Mouse (Mus musculus): ENCODE data around the gene Ankrd12. TPM values are rescaled to one million over a fixed set of nuclear protein-coding genes. Genes with fewer than 3 reads are reported as not detected.
"Not testable (repeated sequence)": the region's sequence is repeated elsewhere in the genome, so short reads cannot be mapped to it uniquely, and the experiment has no call there.

Ankrd12 gene
- total and polyA plus RNA-seq, 2 experiments from 2014 or later, result 63.4 to 229 TPM

- H3K4me1 ChIP-seq (ENCODE audit: insufficient read depth, low read length), result no peaks in the 10 kb centered on the region
- no peaks in the 10 kb centered on the region for H3K27me3 ChIP-seq (ENCODE audit: insufficient read depth, low read length)
- H3K4me3 ChIP-seq (ENCODE audit: low read depth, low read length), result no peak overlapping the region
- TF ChIP-seq CTCF (IDR thresholded peaks at IDR 0.05), result no peak
- H3K27ac ChIP-seq (ENCODE audit: low read depth, low read length), result no peak overlapping the region
- peaks cover 8% of the 10 kb centered on the region; the same call in 1 of the 2 replicates for H3K36me3 ChIP-seq (ENCODE audit: insufficient read depth, low read length)
- no peaks in the 10 kb centered on the region for H3K9me3 ChIP-seq (ENCODE audit: low read length)
- DNase-seq (ENCODE audit: low spot score) (no peak), ATAC-seq (ENCODE audit: low FRiP score) (no peak)
- no peak overlapping the region for H3K4me2 ChIP-seq (ENCODE audit: low read depth, low read length, poor library complexity, severe bottlenecking)
- no peak overlapping the region for H3K9ac ChIP-seq (replicated peaks; ENCODE audit: low read length, poor library complexity, severe bottlenecking)
- 79% methylated on average over 2 of the region's 2 CpGs for WGBS
These were observed 69.4 kb downstream of the Ankrd12 start for GRCm38 (mm10) chr17:66007473-66007872.

- H3K4me2 ChIP-seq (ENCODE audit: low read depth, low read length, poor library complexity, severe bottlenecking), result no peak overlapping the region
- no peaks in the 10 kb centered on the region for H3K4me1 ChIP-seq (ENCODE audit: insufficient read depth, low read length)
- H3K27ac ChIP-seq (ENCODE audit: low read depth, low read length), result no peak overlapping the region
- H3K9me3 ChIP-seq (ENCODE audit: low read length), result no peaks in the 10 kb centered on the region
- 89% methylated on average over 3 of the region's 3 CpGs for WGBS
- H3K4me3 ChIP-seq (ENCODE audit: low read depth, low read length), result no peak overlapping the region
- H3K27me3 ChIP-seq (ENCODE audit: insufficient read depth, low read length), result no peaks in the 10 kb centered on the region
- DNase-seq (ENCODE audit: low spot score) (no peak), ATAC-seq (ENCODE audit: low FRiP score) (no peak)
- H3K9ac ChIP-seq (replicated peaks; ENCODE audit: low read length, poor library complexity, severe bottlenecking), result no peak overlapping the region
- TF ChIP-seq CTCF (IDR thresholded peaks at IDR 0.05), result no peak
- H3K36me3 ChIP-seq (ENCODE audit: insufficient read depth, low read length), result peaks cover 10% of the 10 kb centered on the region; the same call in 1 of the 2 replicates
These were observed 88.6 kb downstream of the Ankrd12 start for GRCm38 (mm10) chr17:65988151-65988820.

GRCm38 (mm10) chr17:65976720-65977119 is 100.2 kb downstream of the Ankrd12 start:
- not testable (repeated sequence) for H3K4me3 ChIP-seq (ENCODE audit: low read depth, low read length); H3K27ac ChIP-seq (ENCODE audit: low read depth, low read length); H3K9ac ChIP-seq (replicated peaks; ENCODE audit: low read length, poor library complexity, severe bottlenecking); ATAC-seq (ENCODE audit: low FRiP score); H3K9me3 ChIP-seq (ENCODE audit: low read length); H3K4me2 ChIP-seq (ENCODE audit: low read depth, low read length, poor library complexity, severe bottlenecking); DNase-seq (ENCODE audit: low spot score); H3K27me3 ChIP-seq (ENCODE audit: insufficient read depth, low read length); H3K4me1 ChIP-seq (ENCODE audit: insufficient read depth, low read length)
- peaks cover 30% of the 10 kb centered on the region for H3K36me3 ChIP-seq (ENCODE audit: insufficient read depth, low read length)

GRCm38 (mm10) chr17:65967751-65968150 is 109.1 kb downstream of the Ankrd12 start:
- 70% methylated on average over 11 of the region's 11 CpGs for WGBS
- H3K4me2 ChIP-seq (ENCODE audit: low read depth, low read length, poor library complexity, severe bottlenecking), result no peak overlapping the region
- no peaks in the 10 kb centered on the region for H3K27me3 ChIP-seq (ENCODE audit: insufficient read depth, low read length)
- DNase-seq (ENCODE audit: low spot score) (no peak), ATAC-seq (ENCODE audit: low FRiP score) (no peak)
- H3K9ac ChIP-seq (replicated peaks; ENCODE audit: low read length, poor library complexity, severe bottlenecking), result no peak overlapping the region
- TF ChIP-seq CTCF (IDR thresholded peaks at IDR 0.05), result no peak
- H3K4me3 ChIP-seq (ENCODE audit: low read depth, low read length), result no peak overlapping the region
- H3K27ac ChIP-seq (ENCODE audit: low read depth, low read length), result no peak overlapping the region
- no peaks in the 10 kb centered on the region for H3K4me1 ChIP-seq (ENCODE audit: insufficient read depth, low read length)
- no peaks in the 10 kb centered on the region for H3K9me3 ChIP-seq (ENCODE audit: low read length)
- peaks cover 7% of the 10 kb centered on the region for H3K36me3 ChIP-seq (ENCODE audit: insufficient read depth, low read length)

GRCm38 (mm10) chr17:65962263-65962662 is 114.6 kb downstream of the Ankrd12 start:
- Histone ChIP-seq H3K27ac (ENCODE audit: low read depth, low read length) (no peak overlapping the region), H3K4me1 (ENCODE audit: insufficient read depth, low read length) (no peaks in the 10 kb centered on the region), H3K9me3 (ENCODE audit: low read length) (no peaks in the 10 kb centered on the region), H3K4me2 (ENCODE audit: low read depth, low read length, poor library complexity, severe bottlenecking) (no peak overlapping the region), H3K4me3 (ENCODE audit: low read depth, low read length) (no peak overlapping the region), H3K9ac (replicated peaks; ENCODE audit: low read length, poor library complexity, severe bottlenecking) (no peak overlapping the region), H3K36me3 (ENCODE audit: insufficient read depth, low read length) (peaks cover 4% of the 10 kb centered on the region; the same call in 1 of the 2 replicates), H3K27me3 (ENCODE audit: insufficient read depth, low read length) (no peaks in the 10 kb centered on the region)
- DNase-seq (ENCODE audit: low spot score) (no peak), ATAC-seq (ENCODE audit: low FRiP score) (no peak)
- WGBS, result 96% methylated on average over 2 of the region's 2 CpGs
- TF ChIP-seq CTCF (IDR thresholded peaks at IDR 0.05), result 0 out of 2 replicates have a peak, but pooled peaks have one; percentile 21

- Histone ChIP-seq H3K4me2 (ENCODE audit: low read depth, low read length, poor library complexity, severe bottlenecking) (no peak overlapping the region), H3K9me3 (ENCODE audit: low read length) (no peaks in the 10 kb centered on the region), H3K4me1 (ENCODE audit: insufficient read depth, low read length) (no peaks in the 10 kb centered on the region), H3K4me3 (ENCODE audit: low read depth, low read length) (no peak overlapping the region), H3K27ac (ENCODE audit: low read depth, low read length) (no peak overlapping the region), H3K9ac (replicated peaks; ENCODE audit: low read length, poor library complexity, severe bottlenecking) (no peak overlapping the region), H3K27me3 (ENCODE audit: insufficient read depth, low read length) (no peaks in the 10 kb centered on the region), H3K36me3 (ENCODE audit: insufficient read depth, low read length) (peaks cover 4% of the 10 kb centered on the region; the same call in 1 of the 2 replicates)
- DNase-seq (ENCODE audit: low spot score) (no peak), ATAC-seq (ENCODE audit: low FRiP score) (no peak)
- 92% methylated on average over 2 of the region's 2 CpGs for WGBS
- no peak for TF ChIP-seq CTCF (IDR thresholded peaks at IDR 0.05)
These were observed 115.2 kb downstream of the Ankrd12 start for GRCm38 (mm10) chr17:65961606-65962136.

Measured in midbrain, postnatal 0 days (tissue).